Mouse (Mus musculus) liver, embryonic 14.5 days (tissue): ENCODE measurements around the gene Fam89b.

Experiments used
- CTCF ChIP-seq: IDR thresholded peaks from 2 replicates; pipeline ENCODE4 v1.5.1; 2016; ENCODE audit warnings: antibody characterized with exemption, low read depth, control low read depth
- EP300 ChIP-seq: IDR thresholded peaks from 2 replicates; pipeline ENCODE4 v1.6.1; 2016; ENCODE audit warnings: antibody characterized with exemption, low read depth

DNA sequence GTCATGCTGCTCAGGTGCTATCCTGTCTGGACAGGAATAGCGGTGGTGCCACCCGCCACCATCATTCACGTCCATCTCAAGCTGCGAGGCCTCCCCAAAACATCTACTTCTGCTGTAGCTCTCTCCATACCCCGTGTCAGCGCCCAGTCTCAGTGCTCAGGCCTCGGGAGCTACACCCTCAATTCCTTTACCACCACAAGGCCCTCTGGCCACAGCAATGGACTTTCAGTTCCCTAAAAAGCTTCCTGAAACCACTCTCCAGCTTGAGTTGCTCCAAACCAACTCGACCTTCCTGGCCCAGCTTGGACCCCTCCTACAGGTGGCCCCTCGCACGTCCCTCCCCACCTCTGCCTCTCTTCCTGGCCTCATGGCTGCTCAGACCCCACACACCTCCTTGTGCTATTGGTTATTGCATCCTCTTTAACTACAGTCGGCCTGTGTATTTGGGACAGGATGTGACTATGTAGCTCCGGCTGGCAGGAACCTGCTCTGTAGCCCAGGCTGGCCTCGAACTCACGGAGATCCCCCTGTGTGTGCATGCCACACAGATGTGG, 17.5 kb downstream of the Fam89b start:
- TF ChIP-seq CTCF (no peak), EP300 (no peak)
